Mouse (Mus musculus) embryonic fibroblast, embryonic 13.5 days (primary cell): ENCODE measurements around the gene Erbb2.

Experiments
- CTCF ChIP-seq: IDR thresholded peaks from 2 replicates; pipeline ENCODE4 v1.5.1; 2011; ENCODE audit warnings: mild to moderate bottlenecking, control low read depth, low read length, moderate library complexity, borderline replicate concordance; ENCODE audit not compliant: insufficient read depth
- POLR2A ChIP-seq: IDR thresholded peaks from 2 replicates; pipeline ENCODE4 v1.6.1; 2011; ENCODE audit warnings: low read depth, mild to moderate bottlenecking, control low read depth, low read length, moderate library complexity

GRCm38 (mm10) chr11:98446213-98446561 is 33.9 kb downstream of the Erbb2 start, which contains the start of gene Grb7:
- TF ChIP-seq POLR2A (no peak), CTCF (no peak)
